Mouse (Mus musculus): ENCODE measurements around the gene Havcr2.
A peak's percentile ranks its signal among the peaks of the same experiment; 100 is the strongest.
"Not testable (repeated sequence)": the region's sequence is repeated elsewhere in the genome, so short reads cannot be mapped to it uniquely, and the experiment has no call there.

Gene Havcr2

GRCm38 (mm10) chr11:46454453-46455045 is at the start of gene Havcr2:
TSS of gene Havcr2 (plus strand) at chr11:46454935.
- DNase-seq: no peak

GRCm38 (mm10) chr11:46404986-46405385 is 49.7 kb upstream of the Havcr2 start:
- DNase-seq: peak; percentile 37 to 72

GRCm38 (mm10) chr11:46406721-46407120 is 48.0 kb upstream of the Havcr2 start:
- no peak for DNase-seq

GRCm38 (mm10) chr11:46410018-46410563 is 44.6 kb upstream of the Havcr2 start:
- DNase-seq: no peak

- DNase-seq: no peak
Measured at GRCm38 (mm10) chr11:46418438-46418837, 36.3 kb upstream of the Havcr2 start.

DNA sequence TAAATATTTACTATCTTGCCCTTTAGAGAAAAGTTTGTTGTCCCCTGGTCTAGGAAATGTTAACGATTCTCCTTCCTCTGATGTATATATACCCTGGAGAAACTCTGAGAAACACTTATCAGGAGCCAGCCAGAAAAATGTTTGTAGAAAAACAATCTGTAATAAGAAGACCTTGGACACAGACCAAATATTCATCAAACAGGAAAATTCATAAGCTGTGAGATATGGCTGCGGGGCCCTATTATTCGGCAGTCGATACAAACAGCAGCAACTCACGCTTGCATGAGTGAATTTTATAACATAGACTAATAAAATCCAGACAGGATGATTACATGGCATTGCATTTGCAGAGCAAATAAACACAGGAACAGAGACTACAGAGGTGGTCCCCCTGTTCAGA is 35.9 kb upstream of the Havcr2 start:
- DNase-seq: no peak

GRCm38 (mm10) chr11:46421086-46421888 is 33.4 kb upstream of the Havcr2 start:
- DNase-seq: peak in 1 of 2 experiments; percentile 70

GRCm38 (mm10) chr11:46428131-46428530 is 26.6 kb upstream of the Havcr2 start:
- not testable (repeated sequence) for DNase-seq

GRCm38 (mm10) chr11:46430123-46430522 is 24.6 kb upstream of the Havcr2 start:
- DNase-seq: no peak

GRCm38 (mm10) chr11:46431129-46431528 is 23.6 kb upstream of the Havcr2 start:
- peak; percentile 48 to 70 for DNase-seq

GRCm38 (mm10) chr11:46435363-46435762 is 19.4 kb upstream of the Havcr2 start:
- no peak for DNase-seq

GRCm38 (mm10) chr11:46436760-46437458 is 17.8 kb upstream of the Havcr2 start, which contains the start of gene Med7:
TSS of gene Med7 (plus strand) at chr11:46436925.
- DNase-seq: peak; percentile 94 to 97

DNA sequence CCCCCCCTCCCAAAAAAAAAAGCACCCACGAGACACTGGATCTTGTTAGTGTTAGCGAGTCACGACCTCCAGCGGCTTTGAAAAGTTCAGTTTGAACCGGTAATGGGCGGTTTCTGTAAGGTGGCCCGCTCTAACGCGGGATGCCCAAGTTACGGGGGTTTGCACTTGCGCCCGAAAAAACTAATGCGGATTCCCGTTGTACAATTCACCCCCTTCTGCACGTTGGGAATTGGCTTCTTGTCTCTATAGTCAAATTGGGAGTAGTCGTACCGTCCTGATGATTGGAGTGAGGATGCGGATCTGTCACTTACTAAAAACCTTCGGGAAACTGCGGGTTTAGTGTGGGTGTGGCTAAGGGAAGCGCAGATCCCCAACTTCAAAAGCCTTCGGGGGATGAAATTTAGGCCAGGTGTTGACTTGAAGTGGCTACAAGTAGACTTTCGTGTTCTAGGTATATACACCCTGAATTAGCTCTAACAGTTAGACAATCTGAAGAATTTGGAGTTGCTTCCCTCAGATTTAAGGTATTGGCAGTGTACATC is 17.2 kb upstream of the Havcr2 start:
- DNase-seq: peak in 1 of 2 experiments; percentile 19

DNA sequence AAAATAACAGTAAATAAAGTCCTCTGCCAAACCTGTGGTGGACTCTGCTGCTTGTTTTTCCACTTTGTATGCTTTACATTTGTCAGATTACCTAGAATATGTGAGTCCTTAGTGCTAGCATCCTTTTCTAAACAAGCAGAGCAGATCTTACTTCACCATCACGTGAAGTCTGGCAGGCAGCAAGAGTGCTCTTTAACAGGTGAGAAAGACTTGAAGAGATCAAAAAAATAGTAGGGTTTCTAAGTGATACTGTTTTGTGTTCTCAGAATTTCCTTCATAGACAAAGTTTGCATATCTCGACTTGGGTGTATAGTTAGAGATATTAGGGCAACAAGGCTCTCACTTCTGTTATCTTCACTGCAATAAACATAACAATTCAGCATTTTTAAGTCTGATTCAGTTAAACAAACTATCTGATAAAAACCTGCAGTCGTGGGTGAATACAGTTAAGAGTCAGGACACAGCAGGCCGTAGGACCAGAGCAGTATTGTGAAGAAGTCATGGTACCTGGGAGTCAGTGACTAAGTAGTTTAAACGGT is 15.7 kb upstream of the Havcr2 start:
- DNase-seq: no peak

DNA sequence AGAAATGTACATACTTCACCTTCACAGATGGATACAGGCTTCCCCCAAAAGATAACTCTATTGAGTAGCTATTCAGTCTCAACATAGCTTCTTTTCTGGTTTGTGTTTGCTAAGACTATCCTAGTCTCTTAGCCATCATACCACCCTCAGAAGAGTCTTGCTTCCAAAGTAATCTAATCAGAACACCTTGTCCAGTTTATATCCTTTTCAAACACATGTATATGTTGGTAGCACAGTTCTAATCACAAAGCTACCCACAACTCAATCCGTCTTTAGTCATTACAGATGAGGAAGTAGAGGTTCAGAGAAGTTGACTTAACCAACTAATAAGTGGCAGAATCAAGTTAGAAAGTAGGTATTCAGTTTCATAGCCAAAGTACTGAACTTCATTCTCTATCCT is 13.0 kb upstream of the Havcr2 start:
- no peak for DNase-seq

DNA sequence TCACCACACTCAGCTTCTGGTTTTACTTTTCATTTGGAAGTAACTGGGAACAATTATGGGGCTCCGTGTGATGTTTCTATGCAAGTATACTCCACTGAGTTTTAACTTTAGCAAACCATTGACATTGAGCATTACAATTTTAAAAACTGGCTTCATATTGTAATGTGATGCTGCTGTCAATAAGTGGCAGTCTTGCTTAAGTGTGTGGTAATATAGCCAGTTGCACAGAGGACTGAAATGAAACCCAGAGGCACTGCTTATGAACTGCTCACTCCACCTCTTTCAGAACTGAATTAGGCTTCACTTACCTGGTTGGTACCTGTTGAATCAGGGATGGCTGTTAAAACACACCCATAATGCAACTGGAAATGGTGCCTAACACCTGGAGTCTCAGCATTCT is 11.6 kb upstream of the Havcr2 start:
- DNase-seq: no peak

DNA sequence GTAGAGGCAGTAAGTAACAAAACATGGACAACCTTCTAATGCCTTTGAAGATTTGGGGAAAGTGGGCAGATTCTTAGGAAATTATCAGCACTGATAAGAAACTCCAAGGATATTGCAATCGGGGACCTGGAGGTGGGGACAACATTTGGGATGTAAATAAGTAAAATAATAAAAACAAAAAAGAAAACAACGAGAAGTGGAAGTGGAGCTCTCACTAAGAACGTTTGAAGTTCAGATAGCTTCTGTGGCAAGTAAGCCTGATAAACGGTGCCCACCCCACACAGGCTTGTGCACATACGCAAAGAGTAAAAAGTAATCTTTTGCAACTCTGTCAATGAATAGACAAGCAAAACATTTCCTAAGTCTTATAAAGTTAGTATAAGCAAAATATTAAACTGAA is 10.8 kb upstream of the Havcr2 start:
- DNase-seq: no peak

GRCm38 (mm10) chr11:46446150-46446549 is 8.6 kb upstream of the Havcr2 start:
- DNase-seq: no peak

GRCm38 (mm10) chr11:46447644-46448484 is 6.9 kb upstream of the Havcr2 start:
- DNase-seq: no peak

DNA sequence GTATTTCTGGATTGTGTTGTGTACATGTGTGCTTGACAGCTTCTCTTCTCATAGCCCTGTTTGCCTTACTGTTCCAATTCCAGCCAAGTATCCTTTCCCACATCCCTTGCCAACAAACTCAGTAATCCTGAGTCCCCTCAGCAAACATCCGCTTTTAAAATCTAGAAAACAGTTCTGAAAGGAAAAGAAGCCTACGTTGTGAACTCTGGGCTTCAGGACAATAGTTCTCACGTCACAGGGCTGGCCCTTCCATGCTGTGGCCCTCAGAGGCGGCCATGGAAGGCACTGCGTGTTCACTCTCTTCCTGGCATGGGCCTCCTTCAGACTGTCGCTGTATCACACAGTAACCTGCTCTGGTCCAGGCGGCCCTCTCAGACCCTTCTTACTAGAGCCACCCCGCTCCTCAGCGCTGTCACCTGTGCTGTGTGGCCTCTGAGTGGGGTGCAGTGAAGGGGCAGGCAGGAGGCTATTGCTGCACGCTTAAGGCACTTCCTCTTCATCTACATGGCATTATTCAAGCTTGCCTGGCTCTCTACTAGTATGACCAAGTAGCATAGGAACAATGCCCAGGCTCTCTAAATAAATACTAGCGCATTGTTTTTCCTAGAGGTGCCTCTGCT is 5.2 kb upstream of the Havcr2 start:
- DNase-seq: no peak

DNA sequence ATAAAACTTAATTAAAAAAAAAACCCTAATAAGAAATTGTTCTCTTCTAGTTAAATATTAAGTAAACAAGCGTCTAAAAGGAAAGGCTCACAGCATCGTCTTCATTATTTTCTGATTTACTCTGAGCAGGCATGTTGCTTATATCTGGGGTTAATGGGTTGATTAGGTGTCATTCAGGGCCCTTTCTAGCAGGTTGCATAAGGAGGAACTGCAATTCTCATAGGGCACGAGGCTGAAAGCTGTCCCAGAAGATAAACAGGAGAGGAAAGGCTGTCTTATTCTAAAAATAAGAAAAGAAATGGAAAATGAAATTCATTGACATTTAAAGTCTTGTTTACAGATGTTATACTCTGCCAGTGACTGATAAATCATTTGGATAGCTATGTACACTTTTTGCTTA is 5.2 kb downstream of the Havcr2 start:
- DNase-seq: no peak

Data from thymus, adult 18-20 months (tissue).